Mouse (Mus musculus) brain, embryonic 14.5 days (tissue): Measurements from ENCODE around the gene Vamp1. TPM values are rescaled to one million over a fixed set of nuclear protein-coding genes. Genes with fewer than 3 reads are reported as not detected.

Experiments used
- DNase-seq: peaks from one replicate; pipeline ENCODE4 v3.0.0-alpha.2; 2011; ENCODE audit warnings: low read depth
- CTCF ChIP-seq: fragments of 200-500 bp; IDR thresholded peaks from 2 replicates; pipeline ENCODE4 v1.5.1; 2012; ENCODE audit warnings: inconsistent platforms, mild to moderate bottlenecking, moderate library complexity, borderline replicate concordance; ENCODE audit not compliant: insufficient read depth, insufficient read length; ENCODE audit errors: extremely low read depth
- POLR2A ChIP-seq: fragments of 200-500 bp; IDR thresholded peaks from 2 replicates; pipeline ENCODE4 v1.6.1; 2012; ENCODE audit warnings: mild to moderate bottlenecking, inconsistent platforms, borderline replicate concordance; ENCODE audit not compliant: poor library complexity, insufficient read depth, insufficient read length, severe bottlenecking; ENCODE audit errors: extremely low read depth
- polyA plus RNA-seq: library from polyadenylated mRNA; depleted of rRNA; stranded (reverse); fragments of >200 nt; gene quantifications from 2 replicates; pipeline ENCODE4 v1.2.3, GENCODE M21; 2012

Gene Vamp1
- polyA plus RNA-seq, 1 experiment: 19.9 TPM

DNA sequence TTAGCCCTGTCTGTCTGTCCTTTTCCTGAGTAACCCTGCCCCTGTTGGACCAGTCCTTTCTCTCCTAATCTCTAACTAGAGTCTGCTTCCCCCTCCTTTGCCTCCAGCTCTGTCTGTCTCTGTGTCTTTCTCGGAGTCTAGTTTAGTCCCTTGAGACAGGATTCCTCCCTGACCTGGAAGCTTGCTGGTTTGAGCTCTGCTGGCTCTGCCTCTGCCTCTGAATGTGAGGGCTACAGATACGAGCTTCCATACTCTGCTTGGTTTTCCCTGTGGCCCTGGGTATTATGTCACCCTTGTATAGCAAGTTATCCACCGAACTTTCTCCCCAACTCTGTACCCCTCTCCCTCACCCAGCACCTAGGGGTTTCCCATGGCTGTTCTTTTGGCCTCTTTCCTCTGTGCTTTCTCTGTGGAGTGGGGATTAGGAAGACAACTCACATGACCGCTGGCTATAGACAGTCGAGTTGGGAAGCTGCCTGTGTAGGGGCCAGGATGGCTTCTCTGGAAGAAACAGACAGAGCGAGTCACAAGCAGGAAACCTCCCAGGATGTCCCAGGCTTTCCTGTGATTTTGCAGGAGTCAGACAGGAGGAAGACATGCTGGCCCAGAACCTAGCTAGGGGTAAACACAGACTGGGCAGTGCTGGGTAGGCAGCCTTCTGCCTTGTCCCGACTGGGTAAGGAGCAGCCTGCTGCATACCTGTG, 18.6 kb downstream of the Vamp1 start:
- TF ChIP-seq CTCF (no peak), POLR2A (no peak)
- no peak for DNase-seq

DNA sequence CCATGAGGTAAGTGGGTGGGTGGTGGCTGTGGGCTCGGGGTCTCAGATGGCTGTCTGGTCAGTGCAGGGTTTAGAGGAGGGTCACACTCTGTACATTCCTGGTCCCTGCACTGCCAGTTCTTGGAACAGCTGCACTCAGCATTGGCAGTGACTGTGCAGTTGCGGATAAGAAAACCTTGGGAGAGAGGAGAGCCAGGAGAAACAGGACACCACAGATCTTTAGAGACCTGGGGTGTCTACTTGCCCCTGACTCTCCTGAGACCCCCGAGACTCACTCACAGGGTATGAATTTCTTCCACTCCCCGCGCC, 19.1 kb downstream of the Vamp1 start:
- TF ChIP-seq CTCF: no peak
- no peak for TF ChIP-seq POLR2A
- DNase-seq: no peak

DNA sequence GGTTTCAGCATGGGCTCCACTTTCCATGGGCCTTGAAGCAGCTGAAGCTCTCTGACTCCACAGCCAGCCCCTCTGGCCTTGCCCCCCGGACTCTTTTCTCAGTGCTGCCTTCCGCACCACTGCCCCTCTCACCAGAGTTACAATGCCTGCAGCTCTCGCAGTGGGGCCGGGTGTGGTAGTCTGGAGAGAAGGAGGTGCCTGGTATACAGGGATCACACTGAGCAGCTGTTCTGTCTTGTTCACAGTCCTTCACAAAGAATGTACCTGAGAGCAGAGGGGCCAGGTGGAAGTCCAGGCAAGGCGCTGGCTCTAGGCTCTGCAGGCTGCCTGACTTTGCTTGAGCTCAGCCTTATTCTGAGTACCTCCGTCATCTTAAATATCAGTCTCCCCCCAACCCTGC, 21.0 kb downstream of the Vamp1 start:
- DNase-seq: no peak
- no peak for TF ChIP-seq POLR2A
- no peak for TF ChIP-seq CTCF

DNA sequence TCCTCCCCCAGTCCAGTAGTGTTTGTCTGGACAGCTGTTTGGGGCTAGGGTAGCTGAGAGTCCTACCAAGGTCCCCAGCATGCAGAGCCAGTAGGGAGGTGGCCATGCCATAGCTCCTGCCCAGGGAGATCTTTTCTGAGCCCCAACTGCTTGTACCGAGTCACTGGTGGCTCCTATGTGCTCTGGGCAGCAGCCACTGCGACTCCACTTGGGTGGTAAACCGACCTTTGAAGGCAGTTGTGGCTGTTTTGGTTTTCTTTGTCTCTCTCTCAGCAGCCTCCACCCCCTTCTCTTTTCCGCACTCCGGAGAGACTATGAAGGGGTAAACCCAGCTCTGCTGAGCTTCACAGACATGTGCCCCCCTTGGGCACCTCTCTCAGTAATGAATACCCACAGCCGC, 21.4 kb downstream of the Vamp1 start, which contains the start of gene Cd27:
Gene Cd27 (minus strand): TSS at position 229 of the 400 bp plus-strand sequence.
- TF ChIP-seq POLR2A: no peak
- no peak for TF ChIP-seq CTCF
- DNase-seq: no peak

DNA sequence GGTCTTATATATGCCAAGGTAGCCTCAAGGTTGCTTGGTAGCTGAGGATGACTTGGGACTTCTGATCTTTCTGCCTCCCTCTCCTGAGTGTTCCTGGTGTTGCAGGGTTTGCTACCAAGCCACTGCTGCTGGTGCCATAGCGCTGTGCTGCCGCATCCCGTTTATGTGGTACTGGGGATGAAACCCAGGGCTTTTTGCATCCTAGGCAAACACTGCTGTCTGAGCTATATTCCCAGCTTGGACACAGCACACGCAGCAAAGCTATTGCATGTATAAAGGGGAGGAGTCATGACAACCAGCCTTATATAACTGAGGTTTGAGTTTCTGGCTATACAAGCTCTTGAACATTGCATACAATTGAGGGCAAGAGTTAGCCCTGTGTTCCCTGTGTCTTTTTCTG, 22.1 kb downstream of the Vamp1 start:
- TF ChIP-seq POLR2A: no peak
- no peak for TF ChIP-seq CTCF
- no peak for DNase-seq

DNA sequence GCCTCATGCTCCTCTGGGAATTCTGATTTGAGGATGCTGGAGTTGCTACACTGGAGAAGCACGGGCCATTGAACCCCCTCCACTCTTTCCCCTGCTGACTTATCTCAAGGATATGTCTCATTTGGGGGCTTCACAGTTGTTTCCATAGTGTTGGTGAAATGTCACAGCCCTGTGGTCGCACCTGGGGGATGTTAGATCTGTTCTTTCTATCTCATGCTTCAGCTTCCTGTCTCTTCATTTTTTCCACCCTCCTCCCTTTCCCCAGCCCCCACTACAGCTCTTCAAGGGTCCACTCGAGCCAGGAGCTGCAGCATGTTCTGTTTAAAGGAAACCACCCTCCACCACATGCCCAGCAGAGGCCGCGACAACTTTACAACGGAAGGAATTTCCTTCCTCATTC, 23.0 kb downstream of the Vamp1 start:
- DNase-seq: no peak
- TF ChIP-seq CTCF (no peak), POLR2A (no peak)

DNA sequence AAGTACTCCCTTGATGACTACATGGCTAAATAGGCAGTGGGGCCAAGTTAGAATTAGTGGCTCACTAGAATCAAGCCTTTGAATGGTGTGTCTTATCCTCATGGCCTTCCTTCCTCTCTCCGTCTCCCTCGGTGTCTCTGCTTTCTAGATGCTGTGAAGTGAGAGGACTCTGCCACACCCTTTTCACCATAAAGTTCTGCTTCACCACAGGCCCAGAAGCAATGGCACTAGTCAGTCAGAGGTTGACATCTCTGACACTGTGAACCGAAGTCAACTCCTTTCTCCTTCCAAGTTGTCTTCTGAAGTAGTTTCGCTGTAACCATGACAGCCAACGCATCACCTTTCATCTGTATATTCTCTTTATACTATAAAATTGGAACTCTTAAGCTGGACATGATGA, 24.2 kb downstream of the Vamp1 start:
- TF ChIP-seq CTCF (no peak), POLR2A (no peak)

DNA sequence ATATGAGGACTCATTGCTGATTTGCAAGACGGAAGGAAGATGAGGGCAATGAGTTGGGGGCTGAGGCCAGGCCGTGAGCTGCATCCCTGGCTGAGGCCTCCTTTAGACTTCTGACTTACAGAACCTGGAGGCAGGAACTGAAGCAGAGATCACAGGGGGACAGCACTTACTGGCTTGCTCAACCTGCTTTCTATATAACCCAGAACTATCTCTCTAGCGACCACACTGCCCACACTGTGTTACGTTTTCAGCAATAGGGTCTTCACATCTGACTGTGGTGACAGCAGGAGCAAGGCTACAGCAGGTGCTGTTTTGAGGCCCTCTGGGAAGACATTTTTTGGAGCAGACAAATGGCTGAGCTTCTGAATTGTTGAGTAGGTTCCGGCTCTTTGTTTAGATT, 25.3 kb downstream of the Vamp1 start:
- no peak for DNase-seq
- no peak for TF ChIP-seq CTCF
- TF ChIP-seq POLR2A: no peak

More for the DNA sequence above, 24.2 kb downstream of the Vamp1 start:
- no peak for DNase-seq

DNA sequence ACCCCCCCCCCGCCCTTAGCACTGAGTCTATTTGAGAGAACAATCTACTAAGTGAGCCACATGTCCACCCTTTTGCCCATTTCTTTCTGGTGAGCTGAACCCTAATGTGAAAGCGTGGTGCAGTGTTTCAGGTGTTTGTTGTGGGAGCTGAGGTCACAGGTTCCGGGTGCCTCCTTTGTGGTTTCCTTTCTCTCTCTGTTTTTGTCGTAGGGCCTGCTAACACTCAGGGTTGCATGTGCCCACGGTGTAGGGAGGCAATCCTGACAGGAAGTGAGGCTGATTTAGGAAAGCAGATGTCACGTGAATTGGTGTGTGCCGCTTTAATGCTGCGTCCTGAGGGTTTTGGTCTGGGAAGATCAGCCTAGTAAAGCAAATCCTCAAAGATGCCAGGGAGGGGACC, 26.2 kb downstream of the Vamp1 start:
- no peak for DNase-seq
- TF ChIP-seq POLR2A (no peak), CTCF (no peak)

DNA sequence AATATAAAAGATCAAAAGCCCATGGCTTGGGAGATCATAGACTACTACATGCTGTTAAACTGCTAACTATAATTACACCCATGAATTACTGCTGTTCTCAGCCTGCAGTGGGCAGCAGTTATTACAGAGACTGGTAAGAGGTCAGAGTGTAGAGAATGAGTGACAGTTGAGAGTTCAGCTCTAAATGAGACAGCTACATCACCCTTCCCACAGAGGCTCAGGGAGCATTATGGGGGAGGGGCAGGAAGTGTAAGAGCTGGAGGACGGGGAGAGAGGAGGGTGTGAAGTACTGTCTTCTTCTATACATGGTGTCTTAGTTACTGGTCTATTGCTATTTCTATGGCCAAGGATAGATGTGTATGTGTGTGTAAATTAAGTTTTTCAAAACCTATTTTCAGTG, 29.2 kb downstream of the Vamp1 start:
- DNase-seq: no peak
- TF ChIP-seq CTCF: no peak
- TF ChIP-seq POLR2A: no peak

DNA sequence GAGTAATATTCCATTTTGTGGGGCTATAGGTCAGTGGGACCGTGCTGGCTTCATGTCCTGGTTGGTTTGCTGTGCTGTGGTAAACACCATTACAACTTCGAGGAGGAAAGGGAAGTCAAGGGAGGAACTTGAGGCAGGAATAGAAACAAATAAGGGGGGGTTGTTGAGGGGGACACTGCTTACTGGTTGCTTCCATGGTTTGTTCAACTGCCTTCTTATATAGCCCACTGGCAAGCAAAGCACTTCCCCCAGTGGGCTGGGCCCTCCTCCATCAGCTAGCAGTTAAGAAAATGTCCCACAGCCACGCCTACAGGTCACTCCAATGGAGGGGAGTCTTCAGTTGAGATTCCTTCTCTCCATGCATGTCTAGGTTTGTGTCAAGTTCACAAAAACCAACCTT, 36.9 kb downstream of the Vamp1 start:
- DNase-seq: no peak
- no peak for TF ChIP-seq POLR2A

DNA sequence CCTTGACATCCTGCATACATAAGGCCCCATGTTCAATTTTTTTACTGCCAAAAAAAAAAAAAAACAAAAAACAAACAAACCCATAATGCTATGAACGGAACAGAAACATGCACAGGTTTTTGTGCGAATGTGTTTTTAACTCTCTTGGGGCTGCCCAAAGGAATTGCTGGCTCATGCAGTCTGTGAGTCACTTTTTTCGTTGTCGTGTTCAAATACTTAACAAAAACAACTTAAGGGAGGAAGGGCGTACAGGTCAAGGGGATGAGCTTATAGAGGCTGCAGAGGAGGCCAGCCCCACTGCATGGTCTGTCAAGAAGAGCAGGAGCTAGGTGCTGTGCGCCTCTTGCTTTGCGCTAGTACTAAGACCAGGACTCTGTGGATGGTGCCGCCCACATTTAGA, 37.4 kb downstream of the Vamp1 start:
- DNase-seq: no peak
- TF ChIP-seq POLR2A: no peak
- no peak for TF ChIP-seq CTCF
